Mouse (Mus musculus) lung, postnatal 36 days (tissue): Measurements from ENCODE around the gene Lrrc63.
A peak's percentile ranks its signal among the peaks of the same experiment; 100 is the strongest.
"Not testable (repeated sequence)": the region's sequence is repeated elsewhere in the genome, so short reads cannot be mapped to it uniquely, and the experiment has no call there.

ENCODE experiments used
- DNase-seq: peaks from one replicate; pipeline ENCODE4 v3.0.0; 2022; ENCODE audit warnings: mixed read lengths

The Lrrc63 gene

GRCm38 (mm10) chr14:75130501-75131318 lies at the start of gene Lrrc63, which contains the start of gene Lcp1:
Lrrc63 (minus strand) TSS chr14:75130881.
Lcp1 (plus strand) TSS chr14:75131101.
- DNase-seq: peak; percentile 92

- DNase-seq: peak; percentile 83
These were observed 48.7 kb upstream of the Lrrc63 start for GRCm38 (mm10) chr14:75179255-75179963.

GRCm38 (mm10) chr14:75178801-75179211 lies 48.1 kb upstream of the Lrrc63 start:
- DNase-seq: peak; percentile 80

GRCm38 (mm10) chr14:75178384-75178793 lies 47.7 kb upstream of the Lrrc63 start:
- DNase-seq: peak; percentile 62

- no peak for DNase-seq
These were observed 46.7 kb upstream of the Lrrc63 start for GRCm38 (mm10) chr14:75177400-75177799.

GRCm38 (mm10) chr14:75176425-75177045 lies 45.9 kb upstream of the Lrrc63 start:
- peak; percentile 70 for DNase-seq

- no peak for DNase-seq
These were observed 45.1 kb upstream of the Lrrc63 start for GRCm38 (mm10) chr14:75175781-75176180.

- DNase-seq: no peak
These were observed 44.3 kb upstream of the Lrrc63 start for GRCm38 (mm10) chr14:75174731-75175555.

- DNase-seq: no peak
These were observed 43.6 kb upstream of the Lrrc63 start for GRCm38 (mm10) chr14:75174296-75174695.

- DNase-seq: no peak
These were observed 39.9 kb upstream of the Lrrc63 start for GRCm38 (mm10) chr14:75170546-75170945.

GRCm38 (mm10) chr14:75168501-75168900 lies 37.8 kb upstream of the Lrrc63 start:
- no peak for DNase-seq

GRCm38 (mm10) chr14:75165574-75166131 lies 35.0 kb upstream of the Lrrc63 start:
- DNase-seq: no peak

- no peak for DNase-seq
These were observed 33.7 kb upstream of the Lrrc63 start for GRCm38 (mm10) chr14:75164345-75164744.

GRCm38 (mm10) chr14:75163866-75164265 lies 33.2 kb upstream of the Lrrc63 start:
- peak; percentile 55 for DNase-seq

- DNase-seq: no peak
These were observed 28.7 kb upstream of the Lrrc63 start for GRCm38 (mm10) chr14:75159375-75159774.

GRCm38 (mm10) chr14:75154481-75154880 lies 23.8 kb upstream of the Lrrc63 start:
- no peak for DNase-seq

GRCm38 (mm10) chr14:75151146-75151545 lies 20.5 kb upstream of the Lrrc63 start:
- peak; percentile 62 for DNase-seq

GRCm38 (mm10) chr14:75150653-75151052 lies 20.0 kb upstream of the Lrrc63 start:
- no peak for DNase-seq

- peak; percentile 75 for DNase-seq
These were observed 17.5 kb upstream of the Lrrc63 start for GRCm38 (mm10) chr14:75148229-75148628.

- not testable (repeated sequence) for DNase-seq
These were observed 17.0 kb upstream of the Lrrc63 start for GRCm38 (mm10) chr14:75147706-75148105.

GRCm38 (mm10) chr14:75139225-75139624 lies 8.5 kb upstream of the Lrrc63 start:
- no peak for DNase-seq

- no peak for DNase-seq
These were observed 7.8 kb upstream of the Lrrc63 start for GRCm38 (mm10) chr14:75138503-75138902.
